Mouse (Mus musculus) kidney, embryonic 14.5 days (tissue): ENCODE measurements around the gene Cep112. TPM values are rescaled to one million over a fixed set of nuclear protein-coding genes. Genes with fewer than 3 reads are reported as not detected.
A peak's percentile ranks its signal among the peaks of the same experiment; 100 is the strongest.

Experiments
- ATAC-seq: fragments of 200-750 bp; cut with Nextera tagmentation; 2 replicates; pipeline ENCODE4 v1.8.0; 2017; ENCODE audit warnings: moderate number of reproducible peaks, mild to moderate bottlenecking, moderate TSS enrichment, moderate library complexity; ENCODE audit not compliant: low FRiP score, low TSS enrichment
- H3K27ac ChIP-seq: fragments of 300-500 bp; sonication (generic); 2 replicates; pipeline ENCODE4 v1.5.1; 2014; ENCODE audit warnings: low read depth, mild to moderate bottlenecking, low read length, moderate library complexity, mixed read lengths
- H3K27me3 ChIP-seq: fragments of 300-500 bp; sonication (generic); 2 replicates; pipeline ENCODE4 v1.6.1; 2014; ENCODE audit warnings: mild to moderate bottlenecking, low read length; ENCODE audit not compliant: control insufficient read depth, insufficient read depth
- H3K36me3 ChIP-seq: fragments of 300-500 bp; sonication (generic); 2 replicates; pipeline ENCODE4 v1.6.1; 2014; ENCODE audit warnings: low read length, mixed read lengths; ENCODE audit not compliant: control insufficient read depth, insufficient read depth
- H3K4me1 ChIP-seq: fragments of 300-500 bp; sonication (generic); 2 replicates; pipeline ENCODE4 v1.6.1; 2014; ENCODE audit warnings: low read length, mixed read lengths; ENCODE audit not compliant: control insufficient read depth, insufficient read depth
- H3K4me2 ChIP-seq: fragments of 300-500 bp; sonication (generic); replicated peaks from 2 replicates; pipeline ENCODE4 v1.6.1; 2014; ENCODE audit warnings: low read depth, mild to moderate bottlenecking, low read length
- H3K4me3 ChIP-seq: fragments of 300-500 bp; sonication (generic); 2 replicates; pipeline ENCODE4 v1.5.1; 2014; ENCODE audit warnings: mild to moderate bottlenecking, low read length
- H3K9ac ChIP-seq: fragments of 300-500 bp; sonication (generic); 2 replicates; pipeline ENCODE4 v1.6.1; 2014; ENCODE audit warnings: low read depth, mild to moderate bottlenecking, low read length, moderate library complexity
- H3K9me3 ChIP-seq: fragments of 300-500 bp; sonication (generic); 2 replicates; pipeline ENCODE4 v1.6.1; 2016; ENCODE audit warnings: low read length; ENCODE audit not compliant: control insufficient read depth
- WGBS: fragments of 180-500 bp; shearing (Covaris S2); extraction: QIAGEN DNeasy Blood & Tissue Kit; methylation state at CpG from one replicate; pipeline ENCODE4 v1.1.7; 2014; 5-methylcytosine and 5-hydroxymethylcytosine counted together
- polyA plus RNA-seq: library from polyadenylated mRNA; unstranded; fragments of >200 nt; fragmentation: Nextera tagmentation; extraction: Ambion mirVana; gene quantifications from 2 replicates; pipeline ENCODE4 v1.2.1, GENCODE M21; 2014

The Cep112 gene
- polyA plus RNA-seq, 1 experiment from 2014 or later, result 16.3 TPM

GRCm38 (mm10) chr11:108475738-108476137, 50.7 kb downstream of the Cep112 start:
- no peaks in the 10 kb centered on the region for H3K27me3 ChIP-seq
- 0 out of 2 replicates have a peak overlapping the region, but pooled peaks have one; percentile 30 for H3K27ac ChIP-seq
- H3K4me2 ChIP-seq, result no peak overlapping the region
- H3K9ac ChIP-seq, result no peak overlapping the region
- no peaks in the 10 kb centered on the region for H3K36me3 ChIP-seq
- 40% methylated on average over 7 of the region's 7 CpGs for WGBS
- H3K4me1 ChIP-seq, result no peaks in the 10 kb centered on the region
- H3K4me3 ChIP-seq, result no peak overlapping the region
- H3K9me3 ChIP-seq, result no peaks in the 10 kb centered on the region
- ATAC-seq, result no peak

GRCm38 (mm10) chr11:108476226-108476625, 51.2 kb downstream of the Cep112 start:
- Histone ChIP-seq H3K4me1 (no peaks in the 10 kb centered on the region), H3K4me3 (no peak overlapping the region), H3K27ac (no peak overlapping the region), H3K4me2 (no peak overlapping the region), H3K27me3 (no peaks in the 10 kb centered on the region), H3K36me3 (no peaks in the 10 kb centered on the region), H3K9ac (no peak overlapping the region), H3K9me3 (no peaks in the 10 kb centered on the region)
- ATAC-seq, result no peak
- 51% methylated on average over 1 of the region's 1 CpGs for WGBS

GRCm38 (mm10) chr11:108483976-108484375, 59.0 kb downstream of the Cep112 start:
- ATAC-seq, result no peak

GRCm38 (mm10) chr11:108488256-108488655, 63.3 kb downstream of the Cep112 start:
- H3K4me3 ChIP-seq, result no peak overlapping the region
- no peak overlapping the region for H3K27ac ChIP-seq
- H3K9me3 ChIP-seq, result no peaks in the 10 kb centered on the region
- no peak for ATAC-seq
- H3K27me3 ChIP-seq, result no peaks in the 10 kb centered on the region
- no peak overlapping the region for H3K4me2 ChIP-seq
- 74% methylated on average over 2 of the region's 2 CpGs for WGBS
- no peaks in the 10 kb centered on the region for H3K36me3 ChIP-seq
- no peak overlapping the region for H3K9ac ChIP-seq
- H3K4me1 ChIP-seq, result no peaks in the 10 kb centered on the region

More at GRCm38 (mm10) chr11:108483976-108484375, 59.0 kb downstream of the Cep112 start:
- Histone ChIP-seq H3K36me3 (no peaks in the 10 kb centered on the region), H3K9ac (no peak overlapping the region), H3K27ac (no peak overlapping the region), H3K4me2 (no peak overlapping the region), H3K4me1 (no peaks in the 10 kb centered on the region), H3K9me3 (no peaks in the 10 kb centered on the region), H3K4me3 (no peak overlapping the region), H3K27me3 (no peaks in the 10 kb centered on the region)
- 82% methylated on average over 4 of the region's 4 CpGs for WGBS

- Histone ChIP-seq H3K9me3 (no peaks in the 10 kb centered on the region), H3K27ac (no peak overlapping the region), H3K4me2 (no peak overlapping the region), H3K27me3 (no peaks in the 10 kb centered on the region), H3K9ac (no peak overlapping the region), H3K4me1 (no peaks in the 10 kb centered on the region), H3K36me3 (no peaks in the 10 kb centered on the region), H3K4me3 (no peak overlapping the region)
- WGBS, result 94% methylated on average over 4 of the region's 4 CpGs
- ATAC-seq, result no peak
These were observed 64.9 kb downstream of the Cep112 start for GRCm38 (mm10) chr11:108489863-108490262.

GRCm38 (mm10) chr11:108508190-108508589, 83.2 kb downstream of the Cep112 start:
- Histone ChIP-seq H3K9ac (no peak overlapping the region), H3K36me3 (0 out of 2 replicates have a peak, but pooled peaks cover 3% of the 10 kb centered on the region), H3K4me1 (no peaks in the 10 kb centered on the region), H3K9me3 (no peaks in the 10 kb centered on the region), H3K27ac (no peak overlapping the region), H3K4me3 (no peak overlapping the region), H3K4me2 (no peak overlapping the region), H3K27me3 (no peaks in the 10 kb centered on the region)
- 96% methylated on average over 5 of the region's 5 CpGs for WGBS
- ATAC-seq, result no peak

GRCm38 (mm10) chr11:108527725-108528363, 102.9 kb downstream of the Cep112 start:
- no peak for ATAC-seq
- Histone ChIP-seq H3K27ac (no peak overlapping the region), H3K9ac (no peak overlapping the region), H3K4me1 (peaks cover 11% of the 10 kb centered on the region), H3K4me3 (no peak overlapping the region), H3K4me2 (no peak overlapping the region), H3K9me3 (no peaks in the 10 kb centered on the region), H3K27me3 (no peaks in the 10 kb centered on the region), H3K36me3 (no peaks in the 10 kb centered on the region)
- 16% methylated on average over 5 of the region's 5 CpGs for WGBS

GRCm38 (mm10) chr11:108532901-108533300, 107.9 kb downstream of the Cep112 start:
- H3K36me3 ChIP-seq, result no peaks in the 10 kb centered on the region
- whole genome bisulfite sequencing, result 42% methylated on average over 1 of the region's 1 CpGs
- H3K4me2 ChIP-seq, result no peak overlapping the region
- H3K27me3 ChIP-seq, result no peaks in the 10 kb centered on the region
- no peak overlapping the region for H3K4me3 ChIP-seq
- H3K9ac ChIP-seq, result no peak overlapping the region
- H3K27ac ChIP-seq, result no peak overlapping the region
- no peaks in the 10 kb centered on the region for H3K9me3 ChIP-seq
- H3K4me1 ChIP-seq, result peaks cover 4% of the 10 kb centered on the region; the same call in 1 of the 2 replicates
- ATAC-seq, result no peak

- Histone ChIP-seq H3K4me2 (no peak overlapping the region), H3K9ac (no peak overlapping the region), H3K4me1 (no peaks in the 10 kb centered on the region), H3K4me3 (no peak overlapping the region), H3K9me3 (no peaks in the 10 kb centered on the region), H3K36me3 (no peaks in the 10 kb centered on the region), H3K27ac (no peak overlapping the region), H3K27me3 (no peaks in the 10 kb centered on the region)
- WGBS, result 91% methylated on average over 3 of the region's 3 CpGs
- no peak for ATAC-seq
These were observed 109.0 kb downstream of the Cep112 start for GRCm38 (mm10) chr11:108534014-108534413.
